Mouse (Mus musculus) forebrain, embryonic 13.5 days (tissue): ENCODE measurements around the gene Obscn. TPM values are rescaled to one million over a fixed set of nuclear protein-coding genes. Genes with fewer than 3 reads are reported as not detected.

Experiments used
- ATAC-seq: fragments of 200-750 bp; cut with Nextera tagmentation; 2 replicates; pipeline ENCODE4 v1.8.0; 2017
- H3K27ac ChIP-seq: fragments of 300-500 bp; sonication (generic); 2 replicates; pipeline ENCODE4 v1.5.1; 2015; ENCODE audit warnings: inconsistent platforms, mild to moderate bottlenecking, moderate library complexity
- H3K27me3 ChIP-seq: fragments of 300-500 bp; sonication (generic); 2 replicates; pipeline ENCODE4 v1.6.1; 2015; ENCODE audit warnings: mild to moderate bottlenecking, inconsistent platforms
- H3K36me3 ChIP-seq: fragments of 300-500 bp; sonication (generic); 2 replicates; pipeline ENCODE4 v1.6.1; 2015; ENCODE audit warnings: mild to moderate bottlenecking, inconsistent platforms; ENCODE audit not compliant: poor library complexity, severe bottlenecking
- H3K4me1 ChIP-seq: fragments of 300-500 bp; sonication (generic); 2 replicates; pipeline ENCODE4 v1.6.1; 2015; ENCODE audit warnings: inconsistent platforms
- H3K4me2 ChIP-seq: fragments of 300-500 bp; sonication (generic); 2 replicates; pipeline ENCODE4 v1.6.1; 2015; ENCODE audit warnings: inconsistent platforms, mild to moderate bottlenecking, moderate library complexity
- H3K4me3 ChIP-seq: fragments of 300-500 bp; sonication (generic); 2 replicates; pipeline ENCODE4 v1.5.1; 2015; ENCODE audit warnings: mild to moderate bottlenecking, inconsistent platforms
- H3K9ac ChIP-seq: fragments of 300-500 bp; sonication (generic); 2 replicates; pipeline ENCODE4 v1.6.1; 2015; ENCODE audit warnings: mild to moderate bottlenecking, inconsistent platforms
- H3K9me3 ChIP-seq: fragments of 300-500 bp; sonication (generic); replicated peaks from 2 replicates; pipeline ENCODE4 v1.6.1; 2016; ENCODE audit warnings: inconsistent platforms
- WGBS: fragments of 180-500 bp; shearing (Covaris S2); methylation state at CpG from one replicate; pipeline ENCODE4 v1.1.7; 2015; 5-methylcytosine and 5-hydroxymethylcytosine counted together
- polyA plus RNA-seq: library from polyadenylated mRNA; unstranded; fragments of >200 nt; fragmentation: Nextera tagmentation; extraction: Ambion mirVana; gene quantifications from 2 replicates; pipeline ENCODE4 v1.2.1, GENCODE M21; 2015

The Obscn gene
- polyA plus RNA-seq, 1 experiment from 2014 or later, result 0.04 TPM

DNA sequence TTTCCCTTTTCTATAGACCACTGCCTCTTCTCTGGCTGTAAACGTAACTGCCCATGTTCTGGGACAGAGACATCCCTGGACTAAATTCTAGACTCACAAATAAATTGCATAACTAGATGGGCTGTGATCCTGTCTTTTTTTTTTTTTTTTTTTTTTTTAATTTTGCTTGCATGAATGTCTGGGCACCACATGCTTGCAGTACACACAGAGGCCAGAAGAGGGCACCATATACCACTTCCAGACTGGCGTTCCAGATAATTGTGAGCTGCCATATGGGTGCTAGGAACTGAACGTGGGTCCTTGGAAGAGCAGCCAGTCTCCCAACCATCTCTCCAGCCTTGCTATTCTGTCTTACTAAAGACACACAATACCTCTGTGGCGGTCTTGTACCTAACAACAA, 42.0 kb downstream of the Obscn start:
- Histone ChIP-seq H3K4me1 (no peaks in the 10 kb centered on the region), H3K4me2 (no peak overlapping the region), H3K9ac (no peak overlapping the region), H3K27ac (no peak overlapping the region), H3K27me3 (no peaks in the 10 kb centered on the region), H3K36me3 (no peaks in the 10 kb centered on the region), H3K4me3 (no peak overlapping the region), H3K9me3 (no peaks in the 10 kb centered on the region)
- no peak for ATAC-seq
- WGBS, result 65% methylated on average over 4 of the region's 4 CpGs

DNA sequence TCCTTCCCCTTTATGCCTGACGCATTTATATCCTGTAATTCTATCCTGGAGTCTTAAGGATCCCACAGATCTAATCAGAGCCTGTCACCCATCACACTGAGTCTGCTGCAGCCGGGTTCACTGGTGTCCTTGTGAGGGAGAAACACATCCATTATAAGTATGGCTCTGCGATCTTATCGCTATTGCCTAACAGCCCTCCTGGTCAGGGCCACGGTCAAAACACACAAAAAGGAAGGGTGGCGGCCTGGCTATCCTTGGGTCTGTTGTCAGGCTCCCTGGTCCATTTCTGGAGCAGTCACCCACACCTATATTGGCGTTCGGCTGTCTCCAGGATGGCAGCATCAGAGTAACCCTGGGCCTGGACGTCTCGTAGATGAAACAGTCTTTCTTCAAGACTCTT, 48.6 kb downstream of the Obscn start:
- no peak overlapping the region for H3K4me2 ChIP-seq
- no peak overlapping the region for H3K27ac ChIP-seq
- no peaks in the 10 kb centered on the region for H3K27me3 ChIP-seq
- H3K9me3 ChIP-seq, result no peaks in the 10 kb centered on the region
- H3K4me3 ChIP-seq, result no peak overlapping the region
- ATAC-seq, result no peak
- H3K4me1 ChIP-seq, result no peaks in the 10 kb centered on the region
- H3K36me3 ChIP-seq, result no peaks in the 10 kb centered on the region
- no peak overlapping the region for H3K9ac ChIP-seq
- 91% methylated on average over 10 of the region's 10 CpGs for WGBS

DNA sequence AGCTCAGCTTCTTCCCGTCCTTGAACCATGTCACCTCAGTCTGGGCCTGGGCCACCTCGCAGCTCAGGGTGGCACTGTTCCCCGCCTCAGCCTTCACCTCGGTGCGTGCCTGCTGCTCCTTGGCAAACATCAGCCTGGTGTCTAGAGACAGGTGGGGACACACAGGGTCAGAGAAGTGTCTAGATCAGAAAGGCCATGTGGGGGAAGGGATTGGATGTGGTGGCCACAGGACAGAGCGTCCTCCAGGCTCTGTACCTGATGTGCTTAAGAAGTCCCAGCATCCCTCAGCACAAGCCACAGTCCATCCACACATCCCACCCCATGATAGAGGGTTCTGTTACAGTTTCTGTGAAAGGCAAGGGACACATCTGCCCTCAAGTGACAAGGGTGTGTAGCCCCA, 51.0 kb downstream of the Obscn start:
- H3K4me1 ChIP-seq, result no peaks in the 10 kb centered on the region

DNA sequence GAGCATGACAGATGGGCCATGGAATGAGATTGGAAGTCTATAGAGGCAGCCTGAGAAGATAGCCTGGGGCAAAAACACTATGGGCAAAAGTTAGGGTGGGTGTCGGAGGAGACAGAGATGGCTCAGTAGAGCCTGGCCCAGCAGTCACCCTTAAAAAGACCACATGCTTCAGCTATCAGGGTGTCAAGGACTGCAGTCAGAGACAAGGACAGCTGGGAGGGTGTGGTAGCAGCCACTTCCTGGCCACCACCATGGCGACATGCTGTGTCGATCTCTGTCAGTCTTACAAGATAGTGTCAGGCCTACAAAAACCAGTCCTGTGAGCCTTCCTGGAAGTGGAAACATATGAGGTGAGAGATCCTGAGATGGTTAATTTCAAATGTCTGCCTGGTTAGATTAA, 53.1 kb downstream of the Obscn start:
- no peak for ATAC-seq
- Histone ChIP-seq H3K36me3 (no peaks in the 10 kb centered on the region), H3K4me1 (no peaks in the 10 kb centered on the region), H3K9me3 (no peaks in the 10 kb centered on the region), H3K27me3 (no peaks in the 10 kb centered on the region), H3K27ac (no peak overlapping the region), H3K4me3 (no peak overlapping the region), H3K9ac (no peak overlapping the region), H3K4me2 (no peak overlapping the region)
- 88% methylated on average over 3 of the region's 3 CpGs for WGBS

More for the DNA sequence above, 51.0 kb downstream of the Obscn start:
- whole genome bisulfite sequencing, result 90% methylated on average over 6 of the region's 6 CpGs
- Histone ChIP-seq H3K27me3 (no peaks in the 10 kb centered on the region), H3K36me3 (no peaks in the 10 kb centered on the region), H3K27ac (no peak overlapping the region), H3K4me3 (no peak overlapping the region), H3K9me3 (no peaks in the 10 kb centered on the region), H3K9ac (no peak overlapping the region), H3K4me2 (no peak overlapping the region)
- ATAC-seq, result no peak

DNA sequence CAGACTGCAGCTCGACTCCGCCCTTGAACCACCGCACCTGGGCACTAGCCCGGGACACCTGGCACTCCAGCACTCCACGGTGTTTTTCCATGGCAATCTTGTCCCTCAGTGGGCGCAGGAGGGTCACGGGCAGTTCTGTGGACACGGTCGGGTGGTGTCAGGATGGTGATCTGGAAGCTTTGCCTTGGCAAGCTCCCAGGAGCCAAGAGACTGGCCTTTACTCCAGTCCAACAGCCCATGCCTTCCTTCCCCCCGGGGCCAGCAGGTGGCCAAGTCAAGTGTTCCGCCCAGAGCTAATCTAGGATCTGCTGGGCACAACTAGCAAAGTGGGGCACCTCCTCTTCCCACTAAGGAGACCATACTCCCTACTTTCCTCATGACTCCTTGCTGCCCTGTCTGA, 57.9 kb downstream of the Obscn start:
- Histone ChIP-seq H3K9me3 (no peaks in the 10 kb centered on the region), H3K4me3 (no peak overlapping the region), H3K4me2 (no peak overlapping the region), H3K4me1 (no peaks in the 10 kb centered on the region), H3K9ac (no peak overlapping the region), H3K27ac (no peak overlapping the region), H3K27me3 (no peaks in the 10 kb centered on the region), H3K36me3 (no peaks in the 10 kb centered on the region)
- WGBS, result 92% methylated on average over 11 of the region's 11 CpGs
- no peak for ATAC-seq

DNA sequence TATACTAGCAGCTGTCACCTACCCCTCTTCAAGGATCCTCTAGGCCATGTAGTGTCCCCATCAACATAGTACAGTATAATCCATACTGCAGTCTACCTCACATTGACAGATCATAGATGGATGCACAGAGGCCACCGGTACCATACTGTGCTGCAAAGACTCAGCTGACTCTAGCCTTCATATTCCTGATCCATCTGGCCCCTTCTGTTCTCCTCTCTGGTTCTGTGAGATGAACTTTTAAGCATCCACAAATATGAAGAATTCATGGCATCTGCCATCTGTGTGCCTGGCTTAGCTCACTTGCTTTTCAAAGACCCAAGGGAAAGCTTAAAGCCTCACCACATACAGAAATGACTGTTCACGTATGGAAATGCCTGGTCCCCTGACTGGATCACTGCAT, 65.9 kb downstream of the Obscn start:
- Histone ChIP-seq H3K27me3 (no peaks in the 10 kb centered on the region), H3K9ac (no peak overlapping the region), H3K4me1 (no peaks in the 10 kb centered on the region), H3K4me3 (no peak overlapping the region), H3K36me3 (no peaks in the 10 kb centered on the region), H3K27ac (no peak overlapping the region), H3K9me3 (no peaks in the 10 kb centered on the region), H3K4me2 (no peak overlapping the region)
- WGBS, result 95% methylated on average over 2 of the region's 2 CpGs
- ATAC-seq, result no peak

DNA sequence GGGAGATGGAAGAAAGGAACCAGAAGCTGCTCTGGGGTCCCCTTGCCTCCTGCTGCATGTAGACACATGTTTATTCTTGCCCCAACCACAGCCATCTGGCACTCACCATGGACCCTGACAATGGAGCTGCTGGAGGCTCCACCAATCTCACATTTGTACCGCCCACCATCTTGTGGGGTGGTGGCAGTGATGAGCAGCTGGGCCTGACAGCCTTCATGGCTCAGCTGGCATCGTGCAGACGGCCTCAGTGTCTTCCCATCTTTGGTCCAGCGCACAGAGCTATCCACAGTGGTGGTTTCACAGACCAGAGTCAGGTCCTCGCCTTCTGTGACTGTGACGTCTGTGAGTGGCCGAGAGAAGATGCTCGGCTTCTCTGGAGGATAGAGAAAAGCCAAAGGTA, 67.3 kb downstream of the Obscn start:
- no peaks in the 10 kb centered on the region for H3K4me1 ChIP-seq
- H3K36me3 ChIP-seq, result no peaks in the 10 kb centered on the region
- no peak overlapping the region for H3K9ac ChIP-seq
- no peaks in the 10 kb centered on the region for H3K9me3 ChIP-seq
- ATAC-seq, result no peak
- H3K4me3 ChIP-seq, result no peak overlapping the region
- no peak overlapping the region for H3K27ac ChIP-seq
- WGBS, result 89% methylated on average over 8 of the region's 8 CpGs
- no peak overlapping the region for H3K4me2 ChIP-seq
- no peaks in the 10 kb centered on the region for H3K27me3 ChIP-seq

DNA sequence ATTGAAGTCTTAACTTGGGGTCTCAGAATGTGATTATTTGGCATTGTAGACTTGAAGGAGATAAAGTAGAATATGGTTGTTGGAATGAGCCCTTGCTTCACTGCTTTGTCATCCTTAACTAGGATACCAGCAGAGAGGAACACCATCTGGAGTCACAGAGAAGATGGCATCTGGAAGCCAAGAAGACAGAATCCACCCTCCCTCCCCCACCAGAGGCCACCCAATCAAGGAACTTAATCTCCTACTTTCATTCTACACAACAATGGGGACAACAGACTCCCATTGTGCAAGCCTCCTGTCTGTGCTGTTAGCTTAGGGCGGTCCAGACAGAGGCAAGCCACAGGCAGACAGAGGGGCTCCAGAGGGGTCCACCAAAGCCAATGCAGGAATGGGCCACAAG, 67.8 kb downstream of the Obscn start:
- no peak overlapping the region for H3K4me3 ChIP-seq
- H3K36me3 ChIP-seq, result no peaks in the 10 kb centered on the region
- ATAC-seq, result no peak
- H3K4me2 ChIP-seq, result no peak overlapping the region
- no peaks in the 10 kb centered on the region for H3K9me3 ChIP-seq
- no peaks in the 10 kb centered on the region for H3K27me3 ChIP-seq
- H3K4me1 ChIP-seq, result no peaks in the 10 kb centered on the region
- 13% methylated on average over 1 of the region's 1 CpGs for WGBS
- no peak overlapping the region for H3K27ac ChIP-seq
- no peak overlapping the region for H3K9ac ChIP-seq

DNA sequence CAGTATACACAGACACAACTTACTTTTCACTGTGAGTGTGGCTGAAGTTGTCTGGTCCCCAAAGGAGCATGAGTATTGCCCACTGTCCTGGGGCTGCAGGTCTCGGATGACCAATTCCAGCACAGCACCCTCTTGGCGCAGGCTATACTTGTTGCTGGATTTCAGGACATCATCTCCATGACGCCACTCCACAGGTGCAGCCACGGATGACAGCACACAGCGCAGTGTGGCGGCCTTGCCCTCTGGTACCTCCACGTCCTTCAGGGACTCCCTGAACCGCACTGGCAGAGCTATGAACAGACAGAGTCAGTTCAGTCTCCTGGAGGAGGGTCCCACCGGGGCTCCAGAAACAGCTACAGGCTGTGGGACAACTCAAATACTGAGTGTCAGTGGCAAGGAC, 68.3 kb downstream of the Obscn start:
- 73% methylated on average over 9 of the region's 9 CpGs for WGBS
- no peak overlapping the region for H3K9ac ChIP-seq
- no peak for ATAC-seq
- no peaks in the 10 kb centered on the region for H3K27me3 ChIP-seq
- H3K36me3 ChIP-seq, result no peaks in the 10 kb centered on the region
- no peaks in the 10 kb centered on the region for H3K9me3 ChIP-seq
- H3K4me1 ChIP-seq, result no peaks in the 10 kb centered on the region
- no peak overlapping the region for H3K27ac ChIP-seq
- H3K4me2 ChIP-seq, result no peak overlapping the region
- no peak overlapping the region for H3K4me3 ChIP-seq

DNA sequence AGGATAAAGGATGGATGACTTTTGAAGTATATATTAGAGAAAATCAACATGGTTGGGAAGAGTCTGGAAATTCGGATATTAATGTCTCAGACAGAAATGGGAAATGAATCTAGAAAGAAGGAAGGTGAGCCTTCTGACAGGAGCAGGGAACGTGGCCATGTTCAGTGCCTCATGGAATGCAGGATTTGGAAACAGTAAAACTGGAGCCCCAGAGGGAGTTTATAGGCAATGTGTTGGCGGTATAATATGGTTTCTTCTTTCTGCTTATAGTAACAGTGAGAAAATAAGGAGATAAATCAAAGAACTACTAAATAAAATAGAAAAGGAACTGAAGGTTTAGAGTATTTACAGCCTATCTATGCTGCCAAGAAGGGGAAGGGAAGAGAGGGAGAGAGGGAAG, 78.2 kb downstream of the Obscn start:
- 76% methylated on average over 3 of the region's 3 CpGs for WGBS
- Histone ChIP-seq H3K4me3 (no peak overlapping the region), H3K27ac (no peak overlapping the region), H3K4me1 (no peaks in the 10 kb centered on the region), H3K36me3 (no peaks in the 10 kb centered on the region), H3K4me2 (no peak overlapping the region), H3K9me3 (no peaks in the 10 kb centered on the region), H3K9ac (no peak overlapping the region), H3K27me3 (no peaks in the 10 kb centered on the region)
- ATAC-seq, result no peak

DNA sequence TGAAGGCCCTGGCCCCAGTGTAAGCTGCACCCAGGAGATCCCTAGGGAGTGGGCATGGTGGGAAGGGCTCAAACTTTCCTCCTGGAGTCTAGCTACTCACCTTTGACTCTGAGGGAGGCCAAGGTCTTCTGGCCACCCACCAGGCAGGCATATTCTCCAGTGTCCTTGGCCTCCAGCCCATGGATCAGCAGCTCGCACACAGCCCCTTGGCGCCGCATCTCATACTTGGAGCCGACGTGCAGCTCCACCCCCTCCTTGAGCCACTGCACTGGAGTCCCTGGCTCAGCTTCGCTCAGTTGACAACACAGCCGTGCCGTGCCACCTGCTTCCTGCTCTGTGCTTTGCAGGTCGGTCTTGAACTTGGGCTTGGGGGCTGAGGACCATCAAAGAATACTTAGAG, 85.2 kb downstream of the Obscn start:
- WGBS, result 89% methylated on average over 9 of the region's 9 CpGs
- no peak for ATAC-seq
- no peak overlapping the region for H3K9ac ChIP-seq

DNA sequence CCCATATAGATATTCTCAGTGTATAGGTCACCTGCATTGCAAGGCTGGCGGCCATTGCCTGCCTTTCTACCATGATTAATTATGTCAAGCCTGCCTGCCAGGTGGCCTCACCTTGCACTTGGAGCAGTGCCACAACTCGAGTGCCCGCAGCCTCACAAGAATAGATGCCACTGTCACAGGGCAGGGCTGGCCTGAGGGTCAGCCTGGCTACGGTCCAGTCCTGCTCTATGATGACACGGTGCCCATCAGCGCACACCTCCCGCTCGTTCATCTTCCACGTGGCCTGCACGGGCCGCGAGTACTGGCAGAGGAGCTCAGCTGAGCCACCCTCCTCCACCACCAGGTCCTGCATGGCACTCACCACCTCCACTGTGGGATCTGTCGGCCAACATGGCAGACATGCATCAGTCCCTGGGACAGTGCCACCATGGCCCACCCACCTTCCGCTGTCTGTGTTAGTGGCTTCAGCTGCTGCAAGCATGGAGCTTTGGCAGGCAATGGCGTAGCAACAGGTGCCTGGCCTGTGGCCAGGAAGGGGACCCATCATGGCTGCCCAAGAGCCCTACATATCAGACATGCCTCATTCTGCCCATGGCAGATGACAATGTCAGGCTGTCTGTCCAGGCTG, 91.4 kb downstream of the Obscn start:
- WGBS, result 95% methylated on average over 15 of the region's 15 CpGs
- no peaks in the 10 kb centered on the region for H3K9me3 ChIP-seq
- H3K4me3 ChIP-seq, result no peak overlapping the region
- H3K27me3 ChIP-seq, result no peaks in the 10 kb centered on the region
- H3K36me3 ChIP-seq, result no peaks in the 10 kb centered on the region
- no peak overlapping the region for H3K27ac ChIP-seq
- ATAC-seq, result no peak
- H3K9ac ChIP-seq, result no peak overlapping the region
- no peaks in the 10 kb centered on the region for H3K4me1 ChIP-seq
- H3K4me2 ChIP-seq, result no peak overlapping the region

More for the DNA sequence above, 85.2 kb downstream of the Obscn start:
- no peaks in the 10 kb centered on the region for H3K27me3 ChIP-seq
- H3K27ac ChIP-seq, result no peak overlapping the region
- no peaks in the 10 kb centered on the region for H3K9me3 ChIP-seq
- no peak overlapping the region for H3K4me2 ChIP-seq
- no peak overlapping the region for H3K4me3 ChIP-seq
- H3K4me1 ChIP-seq, result no peaks in the 10 kb centered on the region
- no peaks in the 10 kb centered on the region for H3K36me3 ChIP-seq

DNA sequence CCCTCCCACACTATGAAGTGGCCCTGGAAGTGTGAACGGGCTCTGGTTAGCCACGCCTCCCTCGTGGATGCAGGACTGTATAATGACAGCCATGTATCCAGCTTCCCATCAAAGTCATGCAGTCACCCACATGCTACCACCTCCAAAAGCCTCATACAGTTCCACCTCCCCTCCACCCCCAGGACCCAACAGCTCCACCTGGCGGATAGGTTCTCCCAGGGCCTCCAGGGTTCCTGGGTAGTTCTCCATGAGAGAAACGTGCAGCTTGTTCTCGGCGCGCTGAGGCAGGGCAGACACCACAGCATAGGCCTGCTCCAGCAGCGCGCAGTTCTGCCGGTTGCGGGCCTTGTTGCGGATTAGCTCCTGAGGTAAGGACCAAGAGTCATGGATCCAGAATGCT, 107.2 kb downstream of the Obscn start:
- 92% methylated on average over 13 of the region's 13 CpGs for WGBS
- no peaks in the 10 kb centered on the region for H3K9me3 ChIP-seq
- H3K4me2 ChIP-seq, result no peak overlapping the region
- ATAC-seq, result no peak
- H3K27me3 ChIP-seq, result no peaks in the 10 kb centered on the region
- H3K4me1 ChIP-seq, result no peaks in the 10 kb centered on the region
- H3K27ac ChIP-seq, result no peak overlapping the region
- no peak overlapping the region for H3K4me3 ChIP-seq
- no peak overlapping the region for H3K9ac ChIP-seq
- no peaks in the 10 kb centered on the region for H3K36me3 ChIP-seq
